Mouse (Mus musculus) megakaryocyte-erythroid progenitor cell, adult 5 weeks (primary cell): ENCODE results near the gene Cav2. TPM values are rescaled to one million over a fixed set of nuclear protein-coding genes. Genes with fewer than 3 reads are reported as not detected.

Experiments used
- polyA plus RNA-seq: library from polyadenylated mRNA; stranded (reverse); fragments of >175 nt; gene quantifications from 2 replicates; pipeline ENCODE4 v1.2.3, GENCODE M21; 2012

Gene Cav2
- polyA plus RNA-seq: 0.37 and 0.53 TPM in 2 replicates

GRCm38 (mm10) chr6:17280939-17281756 lies at the start of gene Cav2:
Gene Cav2 (plus strand): TSS chr6:17281185.

DNA sequence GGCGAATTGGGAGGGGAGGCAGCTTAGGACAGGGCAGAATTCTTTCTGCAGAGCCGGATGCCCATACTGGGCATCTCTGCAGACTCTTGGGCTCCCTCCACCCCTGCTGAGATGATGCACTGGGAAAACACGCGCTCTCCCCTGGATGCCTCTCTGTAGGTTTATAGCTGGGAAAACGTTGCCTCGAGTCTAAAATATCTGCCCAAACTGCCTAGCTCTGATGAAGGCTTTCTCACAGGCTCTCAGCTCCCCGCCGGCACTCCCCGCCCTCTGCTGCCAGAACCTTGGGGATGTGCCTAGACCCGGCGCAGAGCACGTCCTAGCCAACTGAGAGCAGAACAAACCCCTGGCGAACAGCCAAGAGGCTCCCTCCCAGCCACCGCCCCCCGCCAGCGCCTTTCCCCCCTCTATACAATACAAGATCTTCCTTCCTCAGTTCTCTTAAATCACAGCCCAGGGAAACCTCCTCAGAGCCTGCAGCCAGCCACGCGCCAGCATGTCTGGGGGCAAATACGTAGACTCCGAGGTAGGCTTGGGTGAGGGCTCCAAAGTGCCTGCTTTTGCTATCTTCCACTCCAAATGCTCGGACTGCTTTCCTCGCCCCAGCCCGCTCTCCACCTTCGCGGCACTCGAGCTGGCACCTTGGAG lies 25.1 kb downstream of the Cav2 start, which contains the start of gene Cav1:
Gene Cav1 (plus strand): TSS at position 382 of the 648 bp plus-strand sequence.

Other genes starting within 250 kb of the Cav2 start
- gene Tes, start 216.0 kb upstream of the Cav2 start, polyA plus RNA-seq: 41.9 and 55.7 TPM in 2 replicates
- not detected in 2 replicates for gene Cav1, start 25.1 kb downstream of the Cav2 start, polyA plus RNA-seq
- gene Met, start 182.6 kb downstream of the Cav2 start, polyA plus RNA-seq: 2.0 and 6.0 TPM in 2 replicates